Mouse (Mus musculus) kidney, adult 11 months (tissue): ENCODE measurements around the gene Cacnb4.
A peak's percentile ranks its signal among the peaks of the same experiment; 100 is the strongest.

ENCODE experiments used
- DNase-seq: peaks from one replicate; pipeline ENCODE4 v3.0.0; 2022

Gene Cacnb4

GRCm38 (mm10) chr2:52676023-52676912, at the start of gene Cacnb4:
TSS of gene Cacnb4 (minus strand) at chr2:52676831.
- peak; percentile 34 for DNase-seq

- DNase-seq: no peak
Measured at GRCm38 (mm10) chr2:52720231-52721025, 43.8 kb upstream of the Cacnb4 start.

- DNase-seq: no peak
Measured at GRCm38 (mm10) chr2:52717076-52717475, 40.4 kb upstream of the Cacnb4 start.

GRCm38 (mm10) chr2:52715538-52715937, 38.9 kb upstream of the Cacnb4 start:
- no peak for DNase-seq

GRCm38 (mm10) chr2:52714111-52714510, 37.5 kb upstream of the Cacnb4 start:
- DNase-seq: no peak

- DNase-seq: no peak
Measured at GRCm38 (mm10) chr2:52710804-52711203, 34.2 kb upstream of the Cacnb4 start.

- no peak for DNase-seq
Measured at GRCm38 (mm10) chr2:52709417-52709816, 32.8 kb upstream of the Cacnb4 start.

GRCm38 (mm10) chr2:52701368-52702036, 24.9 kb upstream of the Cacnb4 start:
- no peak for DNase-seq

- no peak for DNase-seq
Measured at GRCm38 (mm10) chr2:52700352-52700751, 23.7 kb upstream of the Cacnb4 start.

- no peak for DNase-seq
Measured at GRCm38 (mm10) chr2:52694604-52695003, 18.0 kb upstream of the Cacnb4 start.

GRCm38 (mm10) chr2:52691745-52692144, 15.1 kb upstream of the Cacnb4 start:
- DNase-seq: no peak

- DNase-seq: no peak
Measured at GRCm38 (mm10) chr2:52686601-52687000, 10.0 kb upstream of the Cacnb4 start.

- DNase-seq: no peak
Measured at GRCm38 (mm10) chr2:52677589-52677988, 958 bp upstream of the Cacnb4 start.

- DNase-seq: peak; percentile 26
Measured at GRCm38 (mm10) chr2:52676913-52677303, 277 bp upstream of the Cacnb4 start.

- no peak for DNase-seq
Measured at GRCm38 (mm10) chr2:52675278-52675987, 1.2 kb downstream of the Cacnb4 start.

- DNase-seq: peak; percentile 31
Measured at GRCm38 (mm10) chr2:52674886-52675277, 1.7 kb downstream of the Cacnb4 start.

- no peak for DNase-seq
Measured at GRCm38 (mm10) chr2:52673172-52673571, 3.5 kb downstream of the Cacnb4 start.

- no peak for DNase-seq
Measured at GRCm38 (mm10) chr2:52670733-52671132, 5.9 kb downstream of the Cacnb4 start.

GRCm38 (mm10) chr2:52668480-52668879, 8.2 kb downstream of the Cacnb4 start:
- no peak for DNase-seq

GRCm38 (mm10) chr2:52656722-52657121, 19.9 kb downstream of the Cacnb4 start:
- no peak for DNase-seq

GRCm38 (mm10) chr2:52654541-52654940, 22.1 kb downstream of the Cacnb4 start:
- DNase-seq: no peak

GRCm38 (mm10) chr2:52651547-52651946, 25.1 kb downstream of the Cacnb4 start:
- no peak for DNase-seq
